Mouse (Mus musculus) kidney, postnatal 0 days (tissue): ENCODE data around the gene Sdk1. TPM values are rescaled to one million over a fixed set of nuclear protein-coding genes. Genes with fewer than 3 reads are reported as not detected.
A peak's percentile ranks its signal among the peaks of the same experiment; 100 is the strongest.

Experiments used
- ATAC-seq: fragments of 200-750 bp; cut with Nextera tagmentation; replicated peaks from 2 replicates; pipeline ENCODE4 v1.8.0; 2017; ENCODE audit warnings: low read depth, moderate number of reproducible peaks, moderate TSS enrichment, moderate library complexity; ENCODE audit not compliant: low FRiP score
- DNase-seq: peaks from one replicate; pipeline ENCODE4 v3.0.0-alpha.2; 2016; ENCODE audit warnings: low spot score
- H3K27ac ChIP-seq: fragments of 300-500 bp; sonication (generic); 2 replicates; pipeline ENCODE4 v1.5.1; 2014; ENCODE audit warnings: mild to moderate bottlenecking
- H3K27me3 ChIP-seq: fragments of 300-500 bp; sonication (generic); 2 replicates; pipeline ENCODE4 v1.6.1; 2014; ENCODE audit warnings: low read length, mixed read lengths; ENCODE audit not compliant: insufficient read depth
- H3K36me3 ChIP-seq: fragments of 300-500 bp; sonication (generic); 2 replicates; pipeline ENCODE4 v1.6.1; 2014; ENCODE audit warnings: low read length, mixed read lengths; ENCODE audit not compliant: insufficient read depth
- H3K4me1 ChIP-seq: fragments of 300-500 bp; sonication (generic); replicated peaks from 2 replicates; pipeline ENCODE4 v1.6.1; 2014; ENCODE audit warnings: antibody characterized with exemption, low read length, mixed read lengths; ENCODE audit not compliant: insufficient read depth
- H3K4me2 ChIP-seq: fragments of 300-500 bp; sonication (generic); 2 replicates; pipeline ENCODE4 v1.6.1; 2014; ENCODE audit warnings: mild to moderate bottlenecking, low read length, moderate library complexity, mixed read lengths
- H3K4me3 ChIP-seq: fragments of 300-500 bp; sonication (generic); replicated peaks from 2 replicates; pipeline ENCODE4 v1.5.1; 2014; ENCODE audit warnings: low read depth, low read length
- H3K9ac ChIP-seq: fragments of 300-500 bp; sonication (generic); 2 replicates; pipeline ENCODE4 v1.6.1; 2014; ENCODE audit warnings: low read depth, low read length
- H3K9me3 ChIP-seq: fragments of 300-500 bp; sonication (generic); replicated peaks from 2 replicates; pipeline ENCODE4 v1.6.1; 2016; ENCODE audit warnings: low read length, inconsistent platforms, mixed read lengths
- CTCF ChIP-seq: IDR thresholded peaks from 2 replicates; pipeline ENCODE4 v1.5.1; 2016; ENCODE audit warnings: antibody characterized with exemption, low read depth, mild to moderate bottlenecking, moderate library complexity
- WGBS: fragments of 180-500 bp; shearing (Covaris S2); extraction: QIAGEN DNeasy Blood & Tissue Kit; methylation state at CpG from one replicate; pipeline ENCODE4 v1.1.7; 2014; 5-methylcytosine and 5-hydroxymethylcytosine counted together
- polyA plus RNA-seq: library from polyadenylated mRNA; unstranded; fragments of >200 nt; fragmentation: Nextera tagmentation; extraction: Ambion mirVana; gene quantifications from 2 replicates; pipeline ENCODE4 v1.2.1, GENCODE M21; 2015

The Sdk1 gene
- polyA plus RNA-seq, 1 experiment from 2014 or later, result 2.1 TPM

DNA sequence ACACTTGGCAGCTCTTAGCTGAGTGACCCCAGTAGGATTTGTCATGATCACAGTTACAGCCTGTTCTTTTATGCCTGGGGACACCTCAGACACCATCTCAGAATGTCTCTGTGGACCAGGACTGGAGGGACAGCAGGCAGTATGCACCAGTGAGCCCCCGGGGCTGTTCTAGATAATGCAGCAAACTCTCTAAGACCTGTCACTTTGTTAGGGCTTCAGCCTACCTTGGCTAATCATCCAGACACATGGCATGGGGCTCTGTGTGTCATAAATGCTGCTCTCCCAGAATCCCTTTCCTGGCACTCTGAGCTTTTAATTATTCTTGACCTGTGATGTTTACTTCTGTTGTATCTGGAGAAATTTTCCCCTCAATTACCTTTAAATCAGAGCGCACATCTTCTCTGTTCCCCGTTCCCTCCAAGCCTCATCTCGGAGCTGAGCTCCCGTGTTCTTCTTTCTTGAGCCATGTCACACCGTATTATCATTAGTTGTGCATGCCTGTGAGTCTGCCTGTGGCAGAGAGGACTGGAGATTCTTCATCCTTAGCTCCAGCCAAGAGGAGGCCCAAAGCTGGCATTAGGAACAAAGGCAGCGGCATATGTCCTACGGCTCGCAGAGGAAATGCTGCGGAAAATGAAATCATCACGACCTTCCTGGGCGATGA lies 448.3 kb downstream of the Sdk1 start:
- no peak overlapping the region for H3K4me2 ChIP-seq
- DNase-seq, result no peak
- 89% methylated on average over 12 of the region's 12 CpGs for WGBS
- H3K9ac ChIP-seq, result no peak overlapping the region
- ATAC-seq, result no peak
- H3K36me3 ChIP-seq, result no peaks in the 10 kb centered on the region
- H3K9me3 ChIP-seq, result no peaks in the 10 kb centered on the region
- H3K4me3 ChIP-seq, result no peak overlapping the region
- TF ChIP-seq CTCF, result no peak
- H3K27ac ChIP-seq, result no peak overlapping the region
- H3K27me3 ChIP-seq, result no peaks in the 10 kb centered on the region
- H3K4me1 ChIP-seq, result no peaks in the 10 kb centered on the region; the same call in 1 of the 2 replicates

DNA sequence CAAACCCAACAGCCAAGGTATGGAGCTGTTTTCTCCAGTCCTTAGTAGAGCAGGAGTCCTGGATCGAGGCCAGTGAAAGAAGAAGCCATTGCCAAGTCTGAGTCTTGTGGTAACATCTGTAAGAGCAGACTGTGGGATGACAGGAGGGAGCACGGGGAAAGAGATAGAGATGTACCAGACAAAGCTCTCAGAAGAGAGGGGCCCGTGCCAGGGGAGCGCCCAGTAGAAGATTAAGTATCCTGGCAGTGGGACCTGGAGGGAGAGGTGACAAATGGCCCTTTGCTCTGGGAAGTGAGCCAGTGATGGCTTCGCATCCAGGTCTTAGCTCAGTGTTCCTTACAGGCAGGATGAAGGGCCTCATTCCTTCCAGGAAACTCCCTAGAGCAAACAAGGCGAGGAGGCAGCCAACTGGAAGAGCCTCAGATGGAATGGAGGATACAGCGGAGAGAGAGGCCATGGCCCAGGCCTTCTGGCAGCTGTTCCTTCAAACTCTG lies 450.2 kb downstream of the Sdk1 start:
- H3K36me3 ChIP-seq, result no peaks in the 10 kb centered on the region
- DNase-seq, result peak; percentile 77
- H3K9ac ChIP-seq, result no peak overlapping the region
- H3K4me3 ChIP-seq, result no peak overlapping the region
- H3K27ac ChIP-seq, result no peak overlapping the region
- H3K4me2 ChIP-seq, result no peak overlapping the region
- ATAC-seq, result no peak
- no peaks in the 10 kb centered on the region; the same call in 1 of the 2 replicates for H3K4me1 ChIP-seq
- H3K9me3 ChIP-seq, result no peaks in the 10 kb centered on the region
- 34% methylated on average over 7 of the region's 7 CpGs for WGBS
- no peak for TF ChIP-seq CTCF
- no peaks in the 10 kb centered on the region for H3K27me3 ChIP-seq

DNA sequence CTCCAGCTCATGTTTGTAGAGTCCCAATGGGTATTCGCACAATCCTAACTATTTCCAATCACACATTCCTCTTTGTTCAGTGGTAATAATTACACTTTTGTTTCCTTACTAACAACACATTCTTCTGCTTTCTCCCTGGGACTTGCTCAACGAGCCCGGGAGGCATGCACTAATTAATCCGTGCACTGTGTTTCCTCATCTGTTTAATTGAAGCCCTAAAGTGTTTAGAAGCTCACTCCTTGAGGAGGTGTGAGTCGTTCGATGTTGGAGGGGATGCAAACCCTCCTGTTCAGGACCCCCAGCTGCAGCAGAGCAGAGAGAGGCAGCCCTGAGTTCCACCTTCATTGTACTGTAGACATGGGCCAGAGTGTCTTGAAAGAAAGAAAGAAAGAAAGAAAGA lies 452.4 kb downstream of the Sdk1 start:
- WGBS, result 52% methylated on average over 6 of the region's 6 CpGs
- Histone ChIP-seq H3K9me3 (no peaks in the 10 kb centered on the region), H3K9ac (no peak overlapping the region), H3K27me3 (no peaks in the 10 kb centered on the region), H3K36me3 (no peaks in the 10 kb centered on the region), H3K4me2 (no peak overlapping the region), H3K27ac (no peak overlapping the region), H3K4me1 (no peaks in the 10 kb centered on the region; the same call in 1 of the 2 replicates), H3K4me3 (no peak overlapping the region)
- no peak for ATAC-seq
- no peak for TF ChIP-seq CTCF
- DNase-seq, result no peak

DNA sequence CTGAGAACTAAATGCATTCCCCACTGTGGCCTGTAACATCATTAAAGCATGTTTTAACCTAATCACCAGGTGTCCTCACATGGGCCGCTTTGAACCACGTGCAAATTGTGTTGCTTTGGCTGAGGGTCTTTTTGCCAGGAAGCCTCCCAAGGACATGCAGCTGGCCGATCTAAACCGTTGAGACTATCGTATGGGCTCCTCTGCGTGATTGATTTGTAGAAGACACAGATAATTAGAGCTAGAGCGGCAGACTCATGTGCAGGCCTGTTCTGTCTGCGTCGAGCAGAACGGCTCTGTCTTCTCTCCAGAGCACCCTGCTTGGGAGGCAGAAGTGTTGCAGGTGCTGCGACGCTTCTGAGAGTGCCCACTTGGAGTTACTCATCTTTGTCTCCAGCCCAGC lies 453.6 kb downstream of the Sdk1 start:
- ATAC-seq (no peak), DNase-seq (no peak)
- Histone ChIP-seq H3K27ac (no peak overlapping the region), H3K4me1 (no peaks in the 10 kb centered on the region; the same call in 1 of the 2 replicates), H3K4me3 (no peak overlapping the region), H3K27me3 (no peaks in the 10 kb centered on the region), H3K36me3 (no peaks in the 10 kb centered on the region), H3K4me2 (no peak overlapping the region), H3K9ac (no peak overlapping the region), H3K9me3 (no peaks in the 10 kb centered on the region)
- 66% methylated on average over 12 of the region's 12 CpGs for WGBS
- no peak for TF ChIP-seq CTCF

DNA sequence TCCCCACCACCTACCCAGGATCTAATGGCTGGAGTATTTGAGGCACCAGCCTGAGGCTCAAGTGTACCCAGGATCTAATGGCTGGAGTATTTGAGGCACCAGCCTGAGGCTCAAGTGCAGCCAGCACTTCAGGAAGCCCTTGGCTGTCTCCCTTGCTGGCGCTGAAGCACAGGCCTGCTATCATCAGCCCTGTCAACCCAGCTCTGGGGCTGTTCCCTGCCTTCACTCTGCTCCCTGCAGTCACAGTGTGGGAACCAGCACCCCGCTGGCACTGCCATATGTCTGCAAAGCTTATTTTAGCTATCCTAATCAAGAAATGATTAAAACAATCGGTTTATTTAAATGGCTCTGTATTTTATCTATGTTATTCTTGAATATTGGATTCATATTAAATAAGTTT lies 457.1 kb downstream of the Sdk1 start:
- Histone ChIP-seq H3K27ac (no peak overlapping the region), H3K9ac (no peak overlapping the region), H3K4me1 (no peaks in the 10 kb centered on the region), H3K4me2 (no peak overlapping the region), H3K36me3 (no peaks in the 10 kb centered on the region), H3K4me3 (no peak overlapping the region), H3K9me3 (no peaks in the 10 kb centered on the region), H3K27me3 (no peaks in the 10 kb centered on the region)
- ATAC-seq (no peak), DNase-seq (no peak)
- 70% methylated on average over 3 of the region's 3 CpGs for whole genome bisulfite sequencing
- TF ChIP-seq CTCF, result no peak

DNA sequence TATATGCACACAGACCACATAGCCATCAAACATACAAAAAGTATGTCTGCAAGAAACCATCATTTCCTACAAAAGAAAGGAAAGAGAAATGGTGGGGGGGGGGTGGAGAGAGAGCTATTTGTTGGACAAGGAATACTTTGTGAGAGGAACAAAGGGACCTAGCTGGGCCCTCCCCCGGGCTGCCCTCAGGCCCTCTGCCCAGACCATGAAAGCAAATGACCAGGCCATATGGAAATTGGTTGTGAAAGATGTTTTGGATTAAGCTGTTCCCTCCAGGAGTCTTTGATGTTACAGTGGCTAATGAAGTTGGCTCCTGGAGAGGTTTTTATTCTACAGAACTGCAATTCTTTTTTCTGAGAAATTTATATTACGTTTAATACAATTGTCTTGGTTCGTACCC lies 479.5 kb downstream of the Sdk1 start:
- DNase-seq (no peak), ATAC-seq (no peak)
- H3K27me3 ChIP-seq, result no peaks in the 10 kb centered on the region
- H3K9me3 ChIP-seq, result no peaks in the 10 kb centered on the region
- no peak overlapping the region for H3K27ac ChIP-seq
- H3K4me2 ChIP-seq, result no peak overlapping the region
- TF ChIP-seq CTCF, result no peak
- H3K4me3 ChIP-seq, result no peak overlapping the region
- H3K36me3 ChIP-seq, result no peaks in the 10 kb centered on the region
- H3K9ac ChIP-seq, result no peak overlapping the region
- 61% methylated on average over 3 of the region's 3 CpGs for WGBS
- no peaks in the 10 kb centered on the region for H3K4me1 ChIP-seq

DNA sequence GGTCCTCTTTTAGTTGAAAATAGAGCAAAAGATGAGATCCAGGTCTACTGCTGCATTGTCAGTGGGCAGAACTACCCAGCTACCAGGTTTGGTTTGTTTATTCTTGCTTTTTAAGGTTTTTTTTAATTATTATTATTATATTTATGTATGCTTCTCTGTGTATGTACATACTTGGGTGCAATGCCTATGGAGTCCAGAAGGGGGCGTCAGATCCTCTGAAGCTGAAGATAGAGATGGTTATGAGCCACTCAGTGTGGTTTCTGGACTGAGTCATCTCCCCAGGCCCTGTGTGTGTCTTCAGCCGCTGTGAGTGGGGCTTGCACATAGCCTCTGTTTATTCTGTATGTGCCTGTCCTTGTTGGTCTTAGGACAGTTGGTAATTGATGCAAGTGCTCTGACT lies 486.7 kb downstream of the Sdk1 start:
- no peak for ATAC-seq
- no peak for DNase-seq
- Histone ChIP-seq H3K4me2 (no peak overlapping the region), H3K27me3 (no peaks in the 10 kb centered on the region), H3K27ac (no peak overlapping the region), H3K4me1 (no peaks in the 10 kb centered on the region), H3K9me3 (no peaks in the 10 kb centered on the region), H3K36me3 (no peaks in the 10 kb centered on the region), H3K4me3 (no peak overlapping the region), H3K9ac (no peak overlapping the region)
- WGBS, result 66% methylated on average over 2 of the region's 2 CpGs
- TF ChIP-seq CTCF, result peak; percentile 20; the same call in 1 of the 2 replicates
